Mouse (Mus musculus): ENCODE measurements around the gene Rps2.

DNA sequence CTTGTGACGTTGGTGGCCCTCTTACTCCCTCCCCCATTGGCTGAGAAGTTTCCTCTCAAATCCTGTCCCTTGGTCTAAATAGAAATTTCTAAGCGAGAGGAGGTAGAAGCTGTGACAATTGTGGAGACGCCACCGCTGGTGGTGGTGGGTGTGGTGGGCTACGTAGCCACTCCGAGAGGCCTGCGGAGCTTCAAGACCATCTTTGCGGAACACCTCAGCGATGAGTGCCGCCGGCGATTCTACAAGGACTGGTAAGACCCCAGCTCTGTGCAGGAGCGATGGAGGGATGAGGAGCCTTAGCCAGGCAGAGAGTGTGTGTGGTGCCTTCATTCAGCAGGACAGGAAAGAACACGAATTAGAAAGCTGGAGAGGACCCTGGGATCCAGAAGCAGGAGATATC lies 12.9 kb downstream of the Rps2 start:
- TF ChIP-seq CTCF (conservative IDR thresholded peaks at IDR 0.05; ENCODE audit: low read length) = no peak
- TF ChIP-seq POU5F1 (IDR thresholded peaks at IDR 0.05; ENCODE audit: borderline replicate concordance, low read length) = no peak

Measured in E14TG2a.4 (cell line).